Comparison of ENCODE assay signal across 2 mouse cellular contexts in the genomic region with DNA sequence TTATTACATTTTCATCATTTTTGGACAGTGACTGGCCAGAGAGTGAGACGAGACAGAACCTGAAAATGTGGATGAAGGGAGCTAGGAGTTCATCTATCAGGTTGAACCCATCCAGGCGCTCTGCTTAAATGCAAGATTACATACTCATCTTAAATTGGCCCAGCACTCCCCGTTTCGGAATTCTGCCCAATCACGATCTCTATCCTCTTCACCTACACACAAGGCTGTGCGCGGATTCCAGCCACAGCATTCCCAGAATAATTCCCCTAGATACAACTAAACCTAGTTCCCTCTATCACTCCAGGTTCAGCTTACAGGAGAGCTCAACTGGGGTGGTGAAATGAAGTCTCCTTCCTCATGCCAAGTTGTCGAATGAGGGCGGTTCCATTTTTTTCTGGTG.
TF ChIP-seq lines count a peak whose summit lies in the region.

No protein-coding gene starts in this region.

TF ChIP-seq in CH12.LX, 34 proteins besides CTCF, POLR2A, EP300 and RAD21:
- TF ChIP-seq MEF2A (IDR thresholded peaks at IDR 0.05; ENCODE audit: borderline replicate concordance, low read depth, low read length): no peak
- TF ChIP-seq MYC (IDR thresholded peaks at IDR 0.05; ENCODE audit: low read depth, low read length): no peak
- TF ChIP-seq SMC3 (IDR thresholded peaks at IDR 0.05; ENCODE audit: low read depth, low read length): no peak

TF ChIP-seq in MEL, 35 proteins besides CTCF, POLR2A, EP300 and RAD21:
- TF ChIP-seq POLR2AphosphoS2 (IDR thresholded peaks at IDR 0.05; ENCODE audit: low read length): 0 out of 2 replicates have a peak, but pooled peaks have one; percentile 19
- TF ChIP-seq USF1 (IDR thresholded peaks at IDR 0.05; ENCODE audit: low read depth, low read length): no peak
TF ChIP-seq in MEL: peak in this region for 1.
